Mouse (Mus musculus) lung, postnatal 0 days (tissue): ENCODE results near the gene Pld3. TPM values are rescaled to one million over a fixed set of nuclear protein-coding genes. Genes with fewer than 3 reads are reported as not detected.

ENCODE experiments used
- ATAC-seq: fragments of 200-750 bp; cut with Nextera tagmentation; 2 replicates; pipeline ENCODE4 v1.8.0; 2017; ENCODE audit warnings: moderate library complexity
- DNase-seq: peaks from one replicate; pipeline ENCODE4 v3.0.0-alpha.2; 2016; ENCODE audit warnings: low spot score
- H3K27ac ChIP-seq: fragments of 300-500 bp; sonication (generic); 2 replicates; pipeline ENCODE4 v1.5.1; 2014; ENCODE audit warnings: antibody characterized with exemption, mild to moderate bottlenecking, low read length, mixed read lengths
- H3K27me3 ChIP-seq: fragments of 300-500 bp; sonication (generic); replicated peaks from 2 replicates; pipeline ENCODE4 v1.6.1; 2014; ENCODE audit warnings: low read length, mixed read lengths; ENCODE audit not compliant: insufficient read depth
- H3K36me3 ChIP-seq: fragments of 300-500 bp; sonication (generic); 2 replicates; pipeline ENCODE4 v1.6.1; 2014; ENCODE audit warnings: low read length, mixed read lengths; ENCODE audit not compliant: insufficient read depth
- H3K4me1 ChIP-seq: fragments of 300-500 bp; sonication (generic); 2 replicates; pipeline ENCODE4 v1.6.1; 2014; ENCODE audit warnings: antibody characterized with exemption, low read depth, low read length, mixed read lengths; ENCODE audit not compliant: insufficient read depth
- H3K4me2 ChIP-seq: fragments of 300-500 bp; sonication (generic); replicated peaks from 2 replicates; pipeline ENCODE4 v1.6.1; 2014; ENCODE audit warnings: low read depth, mild to moderate bottlenecking, low read length, moderate library complexity, mixed read lengths
- H3K4me3 ChIP-seq: fragments of 300-500 bp; sonication (generic); 2 replicates; pipeline ENCODE4 v1.5.1; 2014; ENCODE audit warnings: low read depth, low read length
- H3K9ac ChIP-seq: fragments of 300-500 bp; sonication (generic); replicated peaks from 2 replicates; pipeline ENCODE4 v1.6.1; 2014; ENCODE audit warnings: low read depth, mild to moderate bottlenecking
- H3K9me3 ChIP-seq: fragments of 300-500 bp; sonication (generic); 2 replicates; pipeline ENCODE4 v1.6.1; 2016; ENCODE audit warnings: low read length, mixed read lengths
- CTCF ChIP-seq: IDR thresholded peaks from 2 replicates; pipeline ENCODE4 v1.5.1; 2016; ENCODE audit warnings: antibody characterized with exemption, mild to moderate bottlenecking
- EP300 ChIP-seq: IDR thresholded peaks from 2 replicates; pipeline ENCODE4 v1.6.1; 2016; ENCODE audit warnings: antibody characterized with exemption, mild to moderate bottlenecking, control low read depth
- WGBS: fragments of 180-500 bp; shearing (Covaris S2); extraction: QIAGEN DNeasy Blood & Tissue Kit; methylation state at CpG from one replicate; pipeline ENCODE4 v1.1.7; 2014; 5-methylcytosine and 5-hydroxymethylcytosine counted together
- polyA plus RNA-seq: library from polyadenylated mRNA; unstranded; fragments of >200 nt; fragmentation: Nextera tagmentation; extraction: Ambion mirVana; gene quantifications from 2 replicates; pipeline ENCODE4 v1.2.1, GENCODE M21; 2015

The Pld3 gene
- polyA plus RNA-seq, 1 experiment from 2014 or later: 92.4 TPM

DNA sequence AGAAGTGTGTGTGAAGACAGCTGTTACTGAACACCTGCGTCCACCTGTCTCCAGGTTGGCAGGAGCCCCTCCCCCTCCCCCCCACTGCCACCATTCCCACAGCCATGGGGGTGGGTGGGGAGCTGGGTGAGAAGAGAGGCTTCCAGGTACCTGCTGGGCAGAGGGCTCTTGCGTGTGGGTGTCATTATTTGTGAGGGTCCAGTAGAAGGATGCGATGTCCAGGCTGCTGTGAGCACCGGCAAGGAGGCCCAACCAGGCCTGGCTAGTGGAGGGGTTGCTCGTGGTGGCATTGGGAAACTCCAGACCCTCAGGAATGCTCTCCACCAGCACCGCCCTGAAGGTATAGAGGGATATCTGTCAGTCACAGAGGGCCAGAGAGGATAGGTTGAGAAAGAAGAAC lies 12.1 kb downstream of the Pld3 start:
- Histone ChIP-seq H3K27me3 (no peaks in the 10 kb centered on the region), H3K9ac (no peak overlapping the region), H3K4me1 (0 out of 2 replicates have a peak, but pooled peaks cover 4% of the 10 kb centered on the region), H3K27ac (no peak overlapping the region), H3K36me3 (0 out of 2 replicates have a peak, but pooled peaks cover 5% of the 10 kb centered on the region), H3K9me3 (no peaks in the 10 kb centered on the region), H3K4me2 (no peak overlapping the region), H3K4me3 (no peak overlapping the region)
- DNase-seq (no peak), ATAC-seq (no peak)
- TF ChIP-seq EP300 (no peak), CTCF (no peak)
- 83% methylated on average over 6 of the region's 6 CpGs for WGBS

DNA sequence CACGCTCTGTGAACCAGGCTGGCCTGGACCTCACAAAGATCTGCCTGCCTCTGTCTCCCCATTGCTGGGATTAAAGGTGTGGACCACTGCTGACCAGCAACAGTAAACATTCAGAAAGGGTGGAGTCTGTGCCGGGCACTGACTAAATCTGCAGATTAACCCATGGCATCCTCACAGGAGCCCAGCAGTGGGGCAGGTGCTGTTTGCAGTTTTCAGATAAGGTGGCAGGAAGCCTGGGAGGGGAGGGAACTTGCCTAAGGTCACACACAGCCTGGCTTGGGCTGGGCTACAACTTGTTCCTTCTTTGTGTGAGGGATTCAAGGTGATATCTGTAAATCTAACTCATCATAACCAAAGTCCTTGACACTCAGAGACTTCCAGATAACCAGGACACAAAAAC lies 12.5 kb downstream of the Pld3 start:
- TF ChIP-seq CTCF (no peak), EP300 (no peak)
- ATAC-seq (no peak), DNase-seq (no peak)
- no peak overlapping the region for H3K4me2 ChIP-seq
- no peaks in the 10 kb centered on the region for H3K27me3 ChIP-seq
- 0 out of 2 replicates have a peak, but pooled peaks cover 5% of the 10 kb centered on the region for H3K36me3 ChIP-seq
- H3K4me1 ChIP-seq: 0 out of 2 replicates have a peak, but pooled peaks cover 4% of the 10 kb centered on the region
- WGBS: 49% methylated on average over 2 of the region's 2 CpGs
- H3K27ac ChIP-seq: no peak overlapping the region
- H3K9ac ChIP-seq: no peak overlapping the region
- no peak overlapping the region for H3K4me3 ChIP-seq
- H3K9me3 ChIP-seq: no peaks in the 10 kb centered on the region

GRCm38 (mm10) chr7:27538797-27539196 lies 14.2 kb downstream of the Pld3 start:
- no peak overlapping the region for H3K4me2 ChIP-seq
- 0 out of 2 replicates have a peak, but pooled peaks cover 5% of the 10 kb centered on the region for H3K36me3 ChIP-seq
- H3K9me3 ChIP-seq: no peaks in the 10 kb centered on the region
- H3K27me3 ChIP-seq: no peaks in the 10 kb centered on the region
- ATAC-seq (no peak), DNase-seq (no peak)
- H3K4me3 ChIP-seq: no peak overlapping the region
- H3K27ac ChIP-seq: no peak overlapping the region
- H3K4me1 ChIP-seq: 0 out of 2 replicates have a peak, but pooled peaks cover 4% of the 10 kb centered on the region
- H3K9ac ChIP-seq: no peak overlapping the region
- WGBS: 85% methylated on average over 2 of the region's 2 CpGs
- no peak for TF ChIP-seq CTCF
- no peak for TF ChIP-seq EP300

- Histone ChIP-seq H3K4me1 (0 out of 2 replicates have a peak, but pooled peaks cover 4% of the 10 kb centered on the region), H3K4me2 (no peak overlapping the region), H3K27ac (no peak overlapping the region), H3K36me3 (peaks cover 5% of the 10 kb centered on the region; the same call in 1 of the 2 replicates), H3K9me3 (no peaks in the 10 kb centered on the region), H3K4me3 (no peak overlapping the region), H3K9ac (no peak overlapping the region), H3K27me3 (no peaks in the 10 kb centered on the region)
- DNase-seq (no peak), ATAC-seq (no peak)
- TF ChIP-seq CTCF: no peak
- TF ChIP-seq EP300: no peak
- WGBS: 82% methylated on average over 8 of the region's 8 CpGs
Observed at GRCm38 (mm10) chr7:27537998-27538397, 15.0 kb downstream of the Pld3 start.

GRCm38 (mm10) chr7:27536618-27537017 lies 16.4 kb downstream of the Pld3 start:
- Histone ChIP-seq H3K27ac (no peak overlapping the region), H3K27me3 (no peaks in the 10 kb centered on the region), H3K9me3 (no peaks in the 10 kb centered on the region), H3K9ac (no peak overlapping the region), H3K4me1 (no peaks in the 10 kb centered on the region), H3K4me2 (no peak overlapping the region), H3K4me3 (no peak overlapping the region), H3K36me3 (peaks cover 13% of the 10 kb centered on the region; the same call in 1 of the 2 replicates)
- TF ChIP-seq CTCF: no peak
- no peak for TF ChIP-seq EP300
- ATAC-seq (no peak), DNase-seq (no peak)
- WGBS: 75% methylated on average over 6 of the region's 6 CpGs

DNA sequence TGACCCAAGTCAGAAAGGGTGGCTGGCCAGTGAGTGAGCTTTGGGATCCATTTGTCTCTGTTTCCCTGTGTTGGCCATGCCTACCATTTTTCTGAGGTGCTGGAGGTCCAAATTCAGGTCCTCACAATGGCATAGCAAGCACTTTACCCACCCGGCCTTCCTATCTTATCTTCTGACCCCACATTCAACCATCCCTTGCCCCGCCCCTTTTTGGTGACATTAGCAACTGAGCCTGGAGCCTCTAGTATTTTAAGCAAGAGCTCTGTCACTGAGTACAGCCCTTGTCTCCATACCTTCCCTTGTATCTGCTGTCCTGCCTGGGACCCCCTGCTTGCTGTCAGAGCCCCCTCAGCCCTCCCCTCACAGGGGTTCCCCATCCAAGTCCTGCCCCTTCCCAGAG lies 17.6 kb downstream of the Pld3 start:
- Histone ChIP-seq H3K27ac (no peak overlapping the region), H3K4me3 (no peak overlapping the region), H3K4me1 (no peaks in the 10 kb centered on the region), H3K36me3 (peaks cover 13% of the 10 kb centered on the region; the same call in 1 of the 2 replicates), H3K9me3 (no peaks in the 10 kb centered on the region), H3K4me2 (no peak overlapping the region), H3K9ac (no peak overlapping the region), H3K27me3 (no peaks in the 10 kb centered on the region)
- TF ChIP-seq CTCF: no peak
- TF ChIP-seq EP300: no peak
- 65% methylated on average over 2 of the region's 2 CpGs for WGBS
- ATAC-seq (no peak), DNase-seq (no peak)
